Mouse (Mus musculus) hindbrain, embryonic 16.5 days (tissue): ENCODE measurements around the gene Rpl3. TPM values are rescaled to one million over a fixed set of nuclear protein-coding genes. Genes with fewer than 3 reads are reported as not detected.

ENCODE experiments used
- ATAC-seq: fragments of 200-750 bp; cut with Nextera tagmentation; 2 replicates; pipeline ENCODE4 v1.8.0; 2017; ENCODE audit warnings: moderate TSS enrichment, moderate library complexity
- H3K27ac ChIP-seq: fragments of 300-500 bp; sonication (generic); 2 replicates; pipeline ENCODE4 v1.5.1; 2014; ENCODE audit warnings: low read depth, mild to moderate bottlenecking, control low read depth, low read length, moderate library complexity
- H3K27me3 ChIP-seq: fragments of 300-500 bp; sonication (generic); replicated peaks from 2 replicates; pipeline ENCODE4 v1.6.1; 2014; ENCODE audit warnings: low read length; ENCODE audit not compliant: control insufficient read depth, insufficient read depth
- H3K36me3 ChIP-seq: fragments of 300-500 bp; sonication (generic); 2 replicates; pipeline ENCODE4 v1.6.1; 2014; ENCODE audit warnings: mild to moderate bottlenecking, low read length, moderate library complexity, mixed read lengths; ENCODE audit not compliant: control insufficient read depth, insufficient read depth
- H3K4me1 ChIP-seq: fragments of 300-500 bp; sonication (generic); 2 replicates; pipeline ENCODE4 v1.6.1; 2014; ENCODE audit warnings: low read depth, low read length; ENCODE audit not compliant: control insufficient read depth, insufficient read depth
- H3K4me2 ChIP-seq: fragments of 300-500 bp; sonication (generic); 2 replicates; pipeline ENCODE4 v1.6.1; 2014; ENCODE audit warnings: mild to moderate bottlenecking, low read length, control low read depth, moderate library complexity
- H3K4me3 ChIP-seq: fragments of 300-500 bp; sonication (generic); 2 replicates; pipeline ENCODE4 v1.5.1; 2014; ENCODE audit warnings: mild to moderate bottlenecking, low read length, control low read depth, moderate library complexity
- H3K9ac ChIP-seq: fragments of 300-500 bp; sonication (generic); 2 replicates; pipeline ENCODE4 v1.6.1; 2014; ENCODE audit warnings: low read depth, mild to moderate bottlenecking, control low read depth, low read length, moderate library complexity
- H3K9me3 ChIP-seq: fragments of 300-500 bp; sonication (generic); 2 replicates; pipeline ENCODE4 v1.6.1; 2014; ENCODE audit warnings: mild to moderate bottlenecking, low read length, moderate library complexity; ENCODE audit not compliant: control insufficient read depth
- WGBS: fragments of 180-500 bp; shearing (Covaris S2); extraction: QIAGEN DNeasy Blood & Tissue Kit; methylation state at CpG from one replicate; pipeline ENCODE4 v1.1.7; 2014; 5-methylcytosine and 5-hydroxymethylcytosine counted together
- polyA plus RNA-seq: library from polyadenylated mRNA; unstranded; fragments of >200 nt; fragmentation: Nextera tagmentation; extraction: Ambion mirVana; gene quantifications from 2 replicates; pipeline ENCODE4 v1.2.1, GENCODE M21; 2015

The Rpl3 gene
- 523 and 556 TPM in 2 replicates for polyA plus RNA-seq

DNA sequence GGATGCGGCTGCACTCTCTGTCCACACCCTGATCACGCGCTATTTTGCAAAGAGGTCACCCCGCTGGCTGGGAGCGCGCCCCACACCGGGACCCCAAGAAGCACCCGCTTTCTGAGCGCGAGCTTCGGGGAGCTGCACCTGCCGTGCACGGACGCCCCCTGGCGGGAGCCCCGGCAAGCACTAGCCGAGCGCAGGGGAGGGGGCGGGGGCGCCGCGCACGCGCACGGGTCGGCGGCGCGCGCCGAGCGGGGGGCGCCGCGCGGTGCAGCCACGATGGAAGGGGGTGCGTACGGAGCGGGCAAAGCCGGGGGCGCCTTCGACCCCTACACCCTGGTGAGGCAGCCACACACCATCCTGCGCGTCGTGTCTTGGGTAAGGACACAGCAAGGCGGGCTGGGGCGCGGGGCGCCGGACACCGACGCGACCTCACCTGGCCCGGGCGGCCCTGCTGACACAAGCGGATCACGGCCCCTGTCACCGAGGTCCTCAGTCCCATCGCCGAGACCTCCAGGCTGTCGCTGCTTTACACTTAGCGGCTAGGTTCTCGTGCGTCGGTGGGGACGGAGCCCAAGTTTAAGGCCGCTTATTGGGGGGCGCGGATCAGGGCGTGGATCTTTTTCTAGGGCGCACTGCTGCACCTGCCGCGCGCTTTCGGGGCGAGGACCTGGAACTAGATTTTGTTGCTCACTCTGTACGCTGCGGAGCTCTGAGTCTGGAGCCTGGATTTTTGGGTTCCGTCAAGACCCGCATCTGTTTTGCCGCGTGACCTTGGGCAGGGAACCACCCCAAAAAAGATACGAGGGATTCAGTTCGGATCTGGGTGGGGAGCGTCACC is at the start of gene Rpl3, which contains the start of gene Syngr1:
Gene Rpl3, minus strand, starts transcription at position 748 of the 835 bp plus-strand sequence.
Gene Syngr1, plus strand, starts transcription at position 214 of the 835 bp plus-strand sequence.
- H3K27me3 ChIP-seq: no peaks in the 10 kb centered on the region
- H3K9me3 ChIP-seq: no peaks in the 10 kb centered on the region; the same call in 1 of the 2 replicates
- WGBS: under 1% methylated on average over 85 of the region's 86 CpGs
- H3K4me1 ChIP-seq: peaks cover 14% of the 10 kb centered on the region
- H3K36me3 ChIP-seq: no peaks in the 10 kb centered on the region
- H3K9ac ChIP-seq: peak within 1 kb of the TSS; percentile 94
- peak within 1 kb of the TSS; percentile 80 for H3K4me2 ChIP-seq
- peak; percentile 63 for ATAC-seq
- H3K4me3 ChIP-seq: peak within 1 kb of the TSS; percentile 81
- peak within 1 kb of the TSS; percentile 73 for H3K27ac ChIP-seq

- WGBS: 95% methylated on average over 3 of the region's 3 CpGs
- H3K27me3 ChIP-seq: no peaks in the 10 kb centered on the region
Measured at GRCm38 (mm10) chr15:80140878-80141277, 49.2 kb upstream of the Rpl3 start.

GRCm38 (mm10) chr15:80140302-80140701 is 48.6 kb upstream of the Rpl3 start:
- Histone ChIP-seq H3K9ac (no peak overlapping the region), H3K27ac (no peak overlapping the region), H3K36me3 (no peaks in the 10 kb centered on the region), H3K27me3 (no peaks in the 10 kb centered on the region), H3K4me1 (peaks cover 8% of the 10 kb centered on the region; the same call in 1 of the 2 replicates), H3K4me3 (no peak overlapping the region), H3K4me2 (no peak overlapping the region), H3K9me3 (no peaks in the 10 kb centered on the region)
- no peak for ATAC-seq
- WGBS: 96% methylated on average over 2 of the region's 2 CpGs

More at GRCm38 (mm10) chr15:80140878-80141277, 49.2 kb upstream of the Rpl3 start:
- Histone ChIP-seq H3K36me3 (no peaks in the 10 kb centered on the region), H3K9ac (no peak overlapping the region), H3K4me3 (no peak overlapping the region), H3K9me3 (no peaks in the 10 kb centered on the region), H3K27ac (no peak overlapping the region), H3K4me1 (peaks cover 8% of the 10 kb centered on the region; the same call in 1 of the 2 replicates), H3K4me2 (no peak overlapping the region)
- no peak for ATAC-seq

- 0 out of 2 replicates have a peak, but pooled peaks have one; percentile 18 for ATAC-seq
- Histone ChIP-seq H3K9ac (no peak overlapping the region), H3K4me2 (no peak overlapping the region; the same call in 1 of the 2 replicates), H3K27me3 (no peaks in the 10 kb centered on the region), H3K27ac (peak overlapping the region; percentile 55; the same call in 1 of the 2 replicates), H3K4me1 (peaks cover 22% of the 10 kb centered on the region), H3K4me3 (no peak overlapping the region), H3K36me3 (no peaks in the 10 kb centered on the region), H3K9me3 (no peaks in the 10 kb centered on the region)
- WGBS: 52% methylated on average over 17 of the region's 17 CpGs
Measured at GRCm38 (mm10) chr15:80137945-80138791, 46.5 kb upstream of the Rpl3 start.

DNA sequence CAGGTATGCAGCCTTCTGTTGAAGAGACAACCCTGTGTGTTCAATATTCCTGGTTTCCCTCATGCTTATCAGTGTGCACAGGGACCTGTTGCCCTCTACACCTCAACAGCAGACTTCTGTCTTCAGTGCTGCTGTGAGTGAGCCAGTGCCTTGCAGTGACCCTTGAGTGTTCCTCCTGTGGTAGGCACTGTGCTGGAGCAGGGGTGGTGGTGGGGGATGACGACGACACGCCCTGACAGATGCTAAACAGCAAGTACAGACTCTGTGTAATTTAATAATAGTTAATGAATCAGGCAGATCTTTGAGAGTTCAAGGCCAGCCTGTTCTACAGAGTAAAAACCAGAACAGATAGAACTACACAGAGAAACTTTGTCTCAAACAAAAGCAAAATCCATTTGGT is 45.0 kb upstream of the Rpl3 start:
- Histone ChIP-seq H3K9ac (no peak overlapping the region), H3K27ac (no peak overlapping the region), H3K27me3 (no peaks in the 10 kb centered on the region), H3K4me2 (no peak overlapping the region), H3K4me3 (no peak overlapping the region), H3K36me3 (no peaks in the 10 kb centered on the region), H3K4me1 (peaks cover 22% of the 10 kb centered on the region), H3K9me3 (no peaks in the 10 kb centered on the region)
- 96% methylated on average over 3 of the region's 3 CpGs for WGBS
- no peak for ATAC-seq

GRCm38 (mm10) chr15:80135499-80135898 is 43.8 kb upstream of the Rpl3 start:
- no peak for ATAC-seq
- Histone ChIP-seq H3K9ac (no peak overlapping the region), H3K4me1 (peaks cover 22% of the 10 kb centered on the region), H3K27ac (no peak overlapping the region), H3K4me2 (no peak overlapping the region), H3K4me3 (no peak overlapping the region), H3K27me3 (no peaks in the 10 kb centered on the region), H3K36me3 (no peaks in the 10 kb centered on the region), H3K9me3 (no peaks in the 10 kb centered on the region)
- WGBS: 94% methylated on average over 2 of the region's 2 CpGs

DNA sequence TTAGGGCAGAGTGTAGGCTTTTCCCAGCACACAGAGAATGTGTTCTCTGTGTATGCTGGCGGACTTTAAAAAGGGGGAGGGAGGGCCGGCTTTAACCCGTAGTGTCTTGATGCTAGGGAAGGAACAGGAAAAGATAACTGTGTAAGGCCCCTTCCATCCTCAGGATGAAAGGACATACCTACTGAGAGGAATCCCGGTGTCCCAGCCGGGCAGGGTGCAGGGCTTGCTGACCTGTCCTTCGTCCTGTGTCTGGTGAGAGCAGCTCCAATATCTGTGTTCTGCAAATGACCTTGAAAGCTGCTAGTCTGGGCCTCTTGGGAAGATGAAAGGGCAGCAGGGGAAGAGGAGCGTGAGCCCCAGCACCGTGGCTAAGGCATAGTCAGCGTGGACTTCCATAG is 42.8 kb upstream of the Rpl3 start:
- peak overlapping the region; percentile 61 for H3K4me2 ChIP-seq
- no peaks in the 10 kb centered on the region for H3K9me3 ChIP-seq
- 41% methylated on average over 9 of the region's 9 CpGs for WGBS
- H3K4me3 ChIP-seq: peak overlapping the region; percentile 71; the same call in 1 of the 2 replicates
- no peaks in the 10 kb centered on the region for H3K27me3 ChIP-seq
- H3K27ac ChIP-seq: peak overlapping the region; percentile 99
- H3K4me1 ChIP-seq: peaks cover 22% of the 10 kb centered on the region
- H3K9ac ChIP-seq: peak overlapping the region; percentile 86
- no peak for ATAC-seq
- H3K36me3 ChIP-seq: no peaks in the 10 kb centered on the region

- WGBS: 7% methylated on average over 14 of the region's 14 CpGs
- no peak for ATAC-seq
Measured at GRCm38 (mm10) chr15:80133682-80134449, 42.2 kb upstream of the Rpl3 start.

More at GRCm38 (mm10) chr15:80133682-80134449, 42.2 kb upstream of the Rpl3 start:
- Histone ChIP-seq H3K4me2 (peak overlapping the region; percentile 61), H3K27ac (peak overlapping the region; percentile 99), H3K36me3 (no peaks in the 10 kb centered on the region), H3K9ac (peak overlapping the region; percentile 86), H3K4me3 (peak overlapping the region; percentile 71), H3K9me3 (no peaks in the 10 kb centered on the region), H3K4me1 (peaks cover 22% of the 10 kb centered on the region), H3K27me3 (no peaks in the 10 kb centered on the region)
